Mouse (Mus musculus): ENCODE results near the gene Gm3183.
"Not testable (repeated sequence)": the region's sequence is repeated elsewhere in the genome, so short reads cannot be mapped to it uniquely, and the experiment has no call there.

The Gm3183 gene

DNA sequence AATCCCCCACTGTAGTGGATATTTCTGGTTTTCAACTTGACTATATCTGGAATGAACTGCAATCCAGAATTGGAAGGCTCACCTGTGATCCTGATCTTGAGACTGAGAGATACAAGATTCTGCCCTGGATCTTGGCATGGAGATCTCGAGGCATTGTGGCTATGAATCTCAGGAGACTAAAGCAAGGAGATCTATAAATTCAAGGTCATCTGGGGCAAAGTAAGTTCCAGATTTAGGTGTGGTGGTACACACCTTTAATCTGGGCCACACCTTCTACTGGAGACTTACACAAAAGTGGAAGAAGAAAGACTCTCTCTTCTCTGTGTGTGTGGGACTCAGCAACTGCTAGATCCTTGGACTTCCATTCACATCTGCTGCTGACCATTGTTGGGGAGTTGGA is at the start of gene Gm3183:
TSS of gene Gm3183 (plus strand) at position 301 of the 400 bp plus-strand sequence.
- DNase-seq (ENCODE audit: low read depth, low spot score), result not testable (repeated sequence)

All from WW6 (cell line).